Mouse (Mus musculus): ENCODE data around the gene Ssbp3. TPM values are rescaled to one million over a fixed set of nuclear protein-coding genes. Genes with fewer than 3 reads are reported as not detected.

Ssbp3 gene
- polyA plus RNA-seq, 1 experiment: 27.8 TPM

GRCm38 (mm10) chr4:106886307-106887085, 24.0 kb upstream of the Ssbp3 start:
- Histone ChIP-seq H3K27ac (ENCODE audit: insufficient read depth, low read length) (no peak overlapping the region), H3K4me1 (ENCODE audit: control insufficient read depth, insufficient read depth, insufficient read length) (no peaks in the 10 kb centered on the region), H3K27me3 (ENCODE audit: control insufficient read depth, insufficient read depth, low read length) (no peaks in the 10 kb centered on the region), H3K36me3 (ENCODE audit: control insufficient read depth, insufficient read depth, low read length) (no peaks in the 10 kb centered on the region), H3K4me3 (ENCODE audit: extremely low read depth, insufficient read depth, insufficient read length) (no peak overlapping the region)
- WGBS: 71% methylated on average over 10 of the region's 10 CpGs
- DNase-seq (ENCODE audit: low read depth in 1 of 2, low spot score in 2 of 2): no peak
- no peak for TF ChIP-seq POLR2A (IDR thresholded peaks at IDR 0.05; ENCODE audit: low read depth, low read length)
- no peak for TF ChIP-seq CTCF (IDR thresholded peaks at IDR 0.05; ENCODE audit: extremely low read depth, insufficient read depth, insufficient read length, insufficient replicate concordance)

DNA sequence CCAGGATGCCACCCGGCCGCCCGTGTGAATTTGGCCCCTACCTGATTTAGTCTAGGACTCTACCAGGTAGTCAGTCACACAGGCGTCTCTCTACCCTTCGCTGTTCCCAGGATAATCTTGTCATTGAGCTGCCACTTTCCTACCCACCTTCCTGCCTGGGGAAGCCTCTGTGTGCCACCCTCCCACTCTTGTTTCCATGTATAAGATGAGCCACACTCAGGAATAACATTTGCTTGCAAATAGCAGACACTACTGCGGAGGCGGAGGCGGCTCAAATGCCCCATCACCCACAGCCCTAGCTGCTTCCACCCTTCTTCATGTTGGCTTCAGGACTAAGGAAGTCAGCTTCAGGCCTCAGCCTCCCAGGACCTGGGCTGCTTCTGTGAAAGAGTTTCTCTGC, 14.4 kb upstream of the Ssbp3 start:
- no peak overlapping the region for H3K4me3 ChIP-seq (ENCODE audit: extremely low read depth, insufficient read depth, insufficient read length)
- H3K36me3 ChIP-seq (ENCODE audit: control insufficient read depth, insufficient read depth, low read length): no peaks in the 10 kb centered on the region
- H3K27ac ChIP-seq (ENCODE audit: insufficient read depth, low read length): no peak overlapping the region
- no peak for TF ChIP-seq POLR2A (IDR thresholded peaks at IDR 0.05; ENCODE audit: low read depth, low read length)
- TF ChIP-seq CTCF (IDR thresholded peaks at IDR 0.05; ENCODE audit: extremely low read depth, insufficient read depth, insufficient read length, insufficient replicate concordance): no peak
- no peaks in the 10 kb centered on the region for H3K4me1 ChIP-seq (ENCODE audit: control insufficient read depth, insufficient read depth, insufficient read length)
- no peak for DNase-seq (ENCODE audit: low read depth in 1 of 2, low spot score in 2 of 2)
- WGBS: 95% methylated on average over 8 of the region's 8 CpGs
- no peaks in the 10 kb centered on the region for H3K27me3 ChIP-seq (ENCODE audit: control insufficient read depth, insufficient read depth, low read length)

DNA sequence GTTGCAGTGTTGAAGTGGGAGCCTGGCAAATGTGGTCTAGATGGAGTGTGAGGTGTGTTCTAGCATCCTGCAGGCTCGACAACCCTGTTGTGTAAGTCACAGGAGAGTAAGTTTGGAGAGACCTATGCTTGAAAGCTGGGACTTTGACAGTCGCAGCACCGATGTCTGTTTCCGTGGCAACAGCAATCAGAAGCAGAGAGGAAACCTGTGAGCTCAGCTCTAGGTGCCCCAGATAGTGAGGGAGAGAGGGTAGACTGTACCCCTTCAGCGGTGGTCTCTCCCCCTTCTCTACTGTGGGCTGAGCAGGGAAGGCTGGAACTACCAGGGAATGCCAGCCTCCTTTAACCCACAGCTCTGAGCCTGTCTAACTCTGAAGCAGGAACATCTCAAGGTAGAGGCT, 11.6 kb upstream of the Ssbp3 start:
- WGBS: 64% methylated on average over 5 of the region's 5 CpGs
- Histone ChIP-seq H3K36me3 (ENCODE audit: control insufficient read depth, insufficient read depth, low read length) (no peaks in the 10 kb centered on the region), H3K27ac (ENCODE audit: insufficient read depth, low read length) (no peak overlapping the region), H3K4me1 (ENCODE audit: control insufficient read depth, insufficient read depth, insufficient read length) (no peaks in the 10 kb centered on the region), H3K27me3 (ENCODE audit: control insufficient read depth, insufficient read depth, low read length) (no peaks in the 10 kb centered on the region), H3K4me3 (ENCODE audit: extremely low read depth, insufficient read depth, insufficient read length) (no peak overlapping the region)
- TF ChIP-seq POLR2A (IDR thresholded peaks at IDR 0.05; ENCODE audit: low read depth, low read length): no peak
- TF ChIP-seq CTCF (IDR thresholded peaks at IDR 0.05; ENCODE audit: extremely low read depth, insufficient read depth, insufficient read length, insufficient replicate concordance): no peak
- no peak for DNase-seq (ENCODE audit: low read depth in 1 of 2, low spot score in 2 of 2)

DNA sequence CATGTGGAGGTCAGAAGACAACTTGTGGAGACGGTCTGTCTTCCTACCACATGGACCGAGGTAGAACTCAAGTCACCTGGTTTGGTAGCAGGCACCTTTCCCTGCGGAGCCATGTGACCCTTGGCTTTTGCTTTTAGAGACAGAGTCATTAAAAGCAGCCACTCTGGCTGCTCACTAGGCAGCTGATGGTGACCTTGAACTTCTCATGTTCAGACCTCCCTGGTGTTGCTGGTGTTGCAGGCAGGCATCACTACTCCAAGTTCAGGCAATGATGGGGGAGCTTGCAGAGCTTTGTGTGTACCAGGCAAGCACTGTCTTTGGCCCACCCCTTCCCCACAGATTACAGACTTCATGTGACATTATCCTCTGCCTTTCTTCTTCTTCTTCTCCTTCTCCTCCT, 11.0 kb upstream of the Ssbp3 start:
- H3K4me3 ChIP-seq (ENCODE audit: extremely low read depth, insufficient read depth, insufficient read length): no peak overlapping the region
- no peaks in the 10 kb centered on the region for H3K27me3 ChIP-seq (ENCODE audit: control insufficient read depth, insufficient read depth, low read length)
- no peaks in the 10 kb centered on the region for H3K36me3 ChIP-seq (ENCODE audit: control insufficient read depth, insufficient read depth, low read length)
- DNase-seq (ENCODE audit: low read depth in 1 of 2, low spot score in 2 of 2): no peak
- no peaks in the 10 kb centered on the region for H3K4me1 ChIP-seq (ENCODE audit: control insufficient read depth, insufficient read depth, insufficient read length)
- 88% methylated on average over 3 of the region's 3 CpGs for WGBS
- no peak overlapping the region for H3K27ac ChIP-seq (ENCODE audit: insufficient read depth, low read length)
- TF ChIP-seq POLR2A (IDR thresholded peaks at IDR 0.05; ENCODE audit: low read depth, low read length): no peak
- no peak for TF ChIP-seq CTCF (IDR thresholded peaks at IDR 0.05; ENCODE audit: extremely low read depth, insufficient read depth, insufficient read length, insufficient replicate concordance)

- Histone ChIP-seq H3K27me3 (ENCODE audit: control insufficient read depth, insufficient read depth, low read length) (no peaks in the 10 kb centered on the region), H3K4me3 (ENCODE audit: extremely low read depth, insufficient read depth, insufficient read length) (no peak overlapping the region), H3K4me1 (ENCODE audit: control insufficient read depth, insufficient read depth, insufficient read length) (no peaks in the 10 kb centered on the region), H3K36me3 (ENCODE audit: control insufficient read depth, insufficient read depth, low read length) (no peaks in the 10 kb centered on the region), H3K27ac (ENCODE audit: insufficient read depth, low read length) (no peak overlapping the region)
- no peak for TF ChIP-seq POLR2A (IDR thresholded peaks at IDR 0.05; ENCODE audit: low read depth, low read length)
- TF ChIP-seq CTCF (IDR thresholded peaks at IDR 0.05; ENCODE audit: extremely low read depth, insufficient read depth, insufficient read length, insufficient replicate concordance): no peak
- WGBS: 79% methylated on average over 6 of the region's 6 CpGs
- DNase-seq (ENCODE audit: low read depth in 1 of 2, low spot score in 2 of 2): no peak
These were observed 9.8 kb upstream of the Ssbp3 start for GRCm38 (mm10) chr4:106900718-106901117.

DNA sequence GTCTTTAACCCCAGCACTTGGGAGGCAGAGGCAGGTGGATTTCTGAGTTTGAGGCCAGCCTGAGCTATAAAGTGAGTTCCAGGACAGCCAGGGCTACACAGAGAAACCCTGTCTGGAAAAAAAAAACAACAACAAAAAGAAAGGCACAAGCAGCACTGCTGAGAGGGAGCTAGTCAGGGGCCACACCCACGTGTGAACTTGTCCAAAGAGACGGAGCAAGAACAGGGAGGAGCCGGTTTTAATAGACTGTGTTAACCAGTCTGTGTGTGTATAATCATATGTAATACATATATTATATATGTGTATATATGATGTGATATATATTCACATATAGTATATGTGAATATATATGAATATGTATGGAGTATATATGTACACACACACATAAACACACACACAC, 8.9 kb upstream of the Ssbp3 start:
- no peak overlapping the region for H3K27ac ChIP-seq (ENCODE audit: insufficient read depth, low read length)
- H3K4me3 ChIP-seq (ENCODE audit: extremely low read depth, insufficient read depth, insufficient read length): no peak overlapping the region
- DNase-seq (ENCODE audit: low read depth in 1 of 2, low spot score in 2 of 2): no peak
- no peak for TF ChIP-seq CTCF (IDR thresholded peaks at IDR 0.05; ENCODE audit: extremely low read depth, insufficient read depth, insufficient read length, insufficient replicate concordance)
- no peak for TF ChIP-seq POLR2A (IDR thresholded peaks at IDR 0.05; ENCODE audit: low read depth, low read length)
- H3K27me3 ChIP-seq (ENCODE audit: control insufficient read depth, insufficient read depth, low read length): no peaks in the 10 kb centered on the region
- no peaks in the 10 kb centered on the region for H3K36me3 ChIP-seq (ENCODE audit: control insufficient read depth, insufficient read depth, low read length)
- 79% methylated on average over 3 of the region's 3 CpGs for WGBS
- no peaks in the 10 kb centered on the region for H3K4me1 ChIP-seq (ENCODE audit: control insufficient read depth, insufficient read depth, insufficient read length)

- H3K27me3 ChIP-seq (ENCODE audit: control insufficient read depth, insufficient read depth, low read length): no peaks in the 10 kb centered on the region
- H3K27ac ChIP-seq (ENCODE audit: insufficient read depth, low read length): no peak overlapping the region
- no peak for DNase-seq (ENCODE audit: low read depth in 1 of 2, low spot score in 2 of 2)
- 83% methylated on average over 8 of the region's 8 CpGs for WGBS
- TF ChIP-seq POLR2A (IDR thresholded peaks at IDR 0.05; ENCODE audit: low read depth, low read length): no peak
- no peak for TF ChIP-seq CTCF (IDR thresholded peaks at IDR 0.05; ENCODE audit: extremely low read depth, insufficient read depth, insufficient read length, insufficient replicate concordance)
- no peak overlapping the region for H3K4me3 ChIP-seq (ENCODE audit: extremely low read depth, insufficient read depth, insufficient read length)
- no peaks in the 10 kb centered on the region for H3K4me1 ChIP-seq (ENCODE audit: control insufficient read depth, insufficient read depth, insufficient read length)
- H3K36me3 ChIP-seq (ENCODE audit: control insufficient read depth, insufficient read depth, low read length): no peaks in the 10 kb centered on the region
These were observed 8.3 kb upstream of the Ssbp3 start for GRCm38 (mm10) chr4:106902157-106902556.

Measured in spleen, adult 2 months (tissue).